In the genomic region with DNA sequence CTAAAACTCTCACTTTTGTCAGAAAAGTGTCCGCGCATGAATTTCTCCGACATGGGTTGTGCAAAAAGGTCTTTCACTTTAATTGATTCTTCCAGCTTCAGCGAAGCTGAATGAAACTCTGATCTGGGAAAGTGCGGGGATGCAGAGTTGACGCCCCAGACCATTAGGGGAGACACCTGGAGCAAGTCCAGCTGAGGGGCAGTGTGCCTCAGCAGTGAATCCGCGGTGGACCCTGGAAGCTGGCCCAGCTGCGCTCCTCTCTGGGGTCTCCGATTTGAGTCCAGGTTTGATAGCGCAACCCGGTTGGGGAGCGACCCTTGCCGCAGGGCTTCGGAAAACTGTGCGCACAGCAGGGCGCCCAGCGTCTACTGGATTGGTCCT, we compare ENCODE assay signal across 9 mouse cellular contexts. TPM values are rescaled to one million over a fixed set of nuclear protein-coding genes. Genes with fewer than 3 reads are reported as not detected.
DNase-seq lines count a peak whose midpoint lies in the region; ATAC-seq lines count a peak whose summit lies in the region.
"Had no signal": no experiment of that assay in that cellular context is flagged by ENCODE, and none has a peak within 500 bp of the region (broad histone marks: within the 10 kb centered on the region; RNA-seq: fewer than 3 reads in every experiment).

No protein-coding gene starts in this region.

- H3K36me3 ChIP-seq in heart, embryonic 13.5 days = no peaks in the 10 kb centered on the region
- no peaks in the 10 kb centered on the region for H3K36me3 ChIP-seq in forebrain, embryonic 13.5 days (ENCODE audit: poor library complexity, severe bottlenecking)
- H3K36me3 ChIP-seq in liver, embryonic 13.5 days = no peaks in the 10 kb centered on the region

- ATAC-seq in heart, embryonic 13.5 days (ENCODE audit: extremely low read depth, insufficient number of reproducible peaks, low FRiP score, low TSS enrichment) = no peak
- no peak for ATAC-seq in forebrain, embryonic 13.5 days
- no peak for ATAC-seq in liver, embryonic 13.5 days (ENCODE audit: low read depth)

- no peaks in the 10 kb centered on the region for H3K4me1 ChIP-seq in heart, embryonic 13.5 days
- H3K4me1 ChIP-seq in forebrain, embryonic 13.5 days = no peaks in the 10 kb centered on the region
- H3K4me1 ChIP-seq in liver, embryonic 13.5 days (replicated peaks) = no peaks in the 10 kb centered on the region

- no peaks in the 10 kb centered on the region for H3K9me3 ChIP-seq in heart, embryonic 13.5 days
- H3K9me3 ChIP-seq in forebrain, embryonic 13.5 days (replicated peaks) = no peaks in the 10 kb centered on the region
- H3K9me3 ChIP-seq in liver, embryonic 13.5 days (replicated peaks) = no peaks in the 10 kb centered on the region

- intact Hi-C loops in heart, postnatal 25 days (cut with DNase I) = no loop called here

- no peak for DNase-seq in heart, postnatal 25 days (ENCODE audit: low spot score)
- peak; percentile 6 for DNase-seq in ZHBTc4 (ENCODE audit: low read depth, low spot score)
- DNase-seq in liver, embryonic 13.5 days = no peak
- DNase-seq in urinary bladder, postnatal 25 days (ENCODE audit: low spot score) = no peak
- DNase-seq in frontal cortex, postnatal 25 days (ENCODE audit: low spot score in 2 of 2) = no peak
- no peak for DNase-seq in left cerebral cortex, adult 18-20 months (ENCODE audit: low spot score in 2 of 2)

- peaks cover 4% of the 10 kb centered on the region; the same call in 1 of the 2 replicates for H3K27me3 ChIP-seq in heart, embryonic 13.5 days (replicated peaks)
- H3K27me3 ChIP-seq in forebrain, embryonic 13.5 days = no peaks in the 10 kb centered on the region
- H3K27me3 ChIP-seq in liver, embryonic 13.5 days = peaks cover 29% of the 10 kb centered on the region

- H3K4me3 ChIP-seq in heart, embryonic 13.5 days = peak overlapping the region; percentile 61
- H3K4me3 ChIP-seq in forebrain, embryonic 13.5 days = peak overlapping the region; percentile 49
- peak overlapping the region; percentile 12; the same call in 1 of the 2 replicates for H3K4me3 ChIP-seq in liver, embryonic 13.5 days (replicated peaks)

- peak overlapping the region; percentile 81 for H3K4me2 ChIP-seq in heart, embryonic 13.5 days
- H3K4me2 ChIP-seq in forebrain, embryonic 13.5 days = peak overlapping the region; percentile 76
- H3K4me2 ChIP-seq in liver, embryonic 13.5 days = peak overlapping the region; percentile 36

- no peak overlapping the region for H3K27ac ChIP-seq in heart, embryonic 13.5 days (replicated peaks)
- no peak overlapping the region for H3K27ac ChIP-seq in forebrain, embryonic 13.5 days
- no peak overlapping the region for H3K27ac ChIP-seq in liver, embryonic 13.5 days

- H3K9ac ChIP-seq in heart, embryonic 13.5 days = peak overlapping the region; percentile 80
- peak overlapping the region; percentile 60 for H3K9ac ChIP-seq in forebrain, embryonic 13.5 days
- no peak overlapping the region for H3K9ac ChIP-seq in liver, embryonic 13.5 days

- 3% methylated on average over 18 of the region's 18 CpGs for WGBS in heart, embryonic 13.5 days
- WGBS in forebrain, embryonic 13.5 days = 11% methylated on average over 18 of the region's 18 CpGs
- WGBS in liver, embryonic 13.5 days (ENCODE audit: insufficient replicate concordance) = 8% methylated on average over 18 of the region's 18 CpGs

RNA-seq across cellular contexts. Expression of a gene that starts 0.8 kb away (rescaled TPM):
- polyA plus RNA-seq in heart, embryonic 13.5 days (2015; fragmentation: Nextera tagmentation; extraction: Ambion mirVana) = 4.0 and 4.6 TPM in 2 replicates
- not detected for total RNA-seq in heart, postnatal 25 days (2021)
- polyA plus RNA-seq in forebrain, embryonic 13.5 days (2015; fragmentation: Nextera tagmentation; extraction: Ambion mirVana) = 9.0 and 15.2 TPM in 2 replicates
- 0.23 TPM in 2 replicates for polyA plus RNA-seq in liver, embryonic 13.5 days (2015; fragmentation: Nextera tagmentation; extraction: Ambion mirVana)
- 10 to 100 TPM; 17.0 to 17.4 TPM for total RNA-seq in left cerebral cortex, adult 18-20 months (2021)

RNA-seq across cellular contexts. Expression of a gene that starts 22.0 kb away (rescaled TPM):
- not detected in 2 replicates for polyA plus RNA-seq in heart, embryonic 13.5 days (2015; fragmentation: Nextera tagmentation; extraction: Ambion mirVana)
- not detected for total RNA-seq in heart, postnatal 25 days (2021)
- not detected in 2 replicates for polyA plus RNA-seq in forebrain, embryonic 13.5 days (2015; fragmentation: Nextera tagmentation; extraction: Ambion mirVana)
- not detected in 2 replicates for polyA plus RNA-seq in liver, embryonic 13.5 days (2015; fragmentation: Nextera tagmentation; extraction: Ambion mirVana)
- total RNA-seq in left cerebral cortex, adult 18-20 months (2021) = not detected
- total RNA-seq: ES-E14 had no signal
